Mouse (Mus musculus) heart, adult 2 months (tissue): ENCODE measurements around the gene Wdfy3.

ENCODE experiments used
- CTCF ChIP-seq: fragments of 200-600 bp; IDR thresholded peaks from 2 replicates; pipeline ENCODE4 v1.8.1; 2022; ENCODE audit warnings: antibody characterized with exemption, mild to moderate bottlenecking, moderate library complexity
- POLR2A ChIP-seq: fragments of 200-500 bp; IDR thresholded peaks from 2 replicates; pipeline ENCODE4 v1.6.1; 2011; ENCODE audit warnings: mild to moderate bottlenecking, low read depth, low read length, control low read depth; ENCODE audit not compliant: insufficient read depth

DNA sequence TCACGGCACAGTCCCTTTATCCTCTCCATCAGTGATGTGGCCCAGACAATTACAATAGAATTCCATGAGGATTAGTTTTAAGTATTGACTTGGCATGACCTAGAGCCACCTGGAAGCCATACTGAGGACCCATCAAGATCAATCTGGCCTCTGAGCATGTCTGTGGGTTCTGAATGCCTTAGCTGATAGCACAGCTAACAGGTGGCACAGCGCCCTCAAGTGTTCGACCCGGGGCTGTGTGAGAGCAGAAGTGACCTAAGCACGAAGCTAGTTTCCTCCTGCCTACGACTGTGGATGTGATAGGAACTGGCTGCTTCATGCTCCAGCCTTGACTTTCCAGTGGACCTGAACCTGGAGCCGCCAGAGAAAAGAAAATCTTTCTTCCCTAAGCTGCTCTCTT, 215.1 kb downstream of the Wdfy3 start:
- TF ChIP-seq CTCF (peak; percentile 21; the same call in 1 of the 2 replicates), POLR2A (no peak)
